Mouse (Mus musculus): ENCODE measurements at regions not wholly inside any gene's neighbourhood (a gene's known extent, or its start where the extent isn't known, plus 50 kb on each side); places are given as distances from the start of the nearest gene placed in this dataset.

- Histone ChIP-seq H3K9me3 (replicated peaks) (0 out of 2 replicates have a peak, but pooled peaks cover 3% of the 10 kb centered on the region), H3K9ac (no peak overlapping the region), H3K27ac (no peak overlapping the region), H3K4me1 (no peaks in the 10 kb centered on the region), H3K36me3 (no peaks in the 10 kb centered on the region), H3K27me3 (replicated peaks) (no peaks in the 10 kb centered on the region), H3K4me2 (no peak overlapping the region), H3K4me3 (no peak overlapping the region)
- 36% methylated on average over 1 of the region's 1 CpGs for WGBS (ENCODE audit: insufficient replicate concordance)
- no peak for ATAC-seq
Measured at GRCm38 (mm10) chr12:9478201-9478600, 91.7 kb upstream of the Osr1 start.

DNA sequence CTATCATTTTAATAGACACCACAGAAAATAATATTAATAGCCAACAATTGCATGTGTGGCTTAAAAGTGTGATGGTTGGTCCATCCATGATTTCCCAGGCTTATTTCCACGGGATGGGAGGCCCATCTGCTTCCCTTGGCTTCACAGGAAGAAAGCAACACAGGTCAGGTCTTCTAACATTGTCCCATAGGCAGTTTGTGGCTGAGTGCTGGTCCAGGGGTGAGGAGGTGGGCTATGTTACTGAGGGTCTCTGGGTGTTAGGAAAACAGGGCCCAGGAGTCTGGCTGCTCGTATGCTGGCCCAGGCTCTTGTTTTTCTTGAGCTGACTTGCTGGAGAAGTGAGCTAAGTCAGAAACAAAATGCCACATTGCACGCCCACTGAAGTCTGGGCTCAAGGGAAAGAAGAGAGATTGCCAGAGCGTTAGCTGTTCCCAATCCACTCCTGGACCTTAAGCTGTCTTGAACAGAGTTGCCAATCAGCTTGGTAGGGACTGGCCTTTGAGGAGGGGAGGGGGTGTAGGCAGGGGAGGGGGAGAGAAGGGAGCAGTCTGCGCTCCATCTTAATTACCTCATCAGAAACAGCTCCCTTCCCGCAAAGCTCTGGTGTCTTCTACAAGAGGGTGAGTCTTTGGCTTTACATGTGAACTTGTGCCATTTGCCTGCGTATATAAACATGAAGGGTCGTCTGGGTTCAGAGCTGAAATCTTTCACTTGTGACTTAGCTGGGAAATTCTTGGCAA, 82.1 kb upstream of the Osr1 start:
- ATAC-seq = no peak
- Histone ChIP-seq H3K36me3 (no peaks in the 10 kb centered on the region), H3K9me3 (replicated peaks) (no peaks in the 10 kb centered on the region), H3K4me2 (no peak overlapping the region), H3K27ac (no peak overlapping the region), H3K4me1 (no peaks in the 10 kb centered on the region), H3K4me3 (no peak overlapping the region), H3K9ac (no peak overlapping the region), H3K27me3 (replicated peaks) (no peaks in the 10 kb centered on the region)
- WGBS (ENCODE audit: insufficient replicate concordance) = 51% methylated on average over 8 of the region's 8 CpGs

GRCm38 (mm10) chr12:9513926-9514325, 56.0 kb upstream of the Osr1 start:
- H3K9me3 ChIP-seq (replicated peaks) = no peaks in the 10 kb centered on the region
- H3K4me1 ChIP-seq = no peaks in the 10 kb centered on the region
- H3K27ac ChIP-seq = no peak overlapping the region
- no peak overlapping the region for H3K4me3 ChIP-seq
- H3K4me2 ChIP-seq = no peak overlapping the region
- H3K36me3 ChIP-seq = no peaks in the 10 kb centered on the region
- WGBS (ENCODE audit: insufficient replicate concordance) = 69% methylated on average over 5 of the region's 5 CpGs
- no peaks in the 10 kb centered on the region for H3K27me3 ChIP-seq (replicated peaks)
- ATAC-seq = no peak
- H3K9ac ChIP-seq = no peak overlapping the region

DNA sequence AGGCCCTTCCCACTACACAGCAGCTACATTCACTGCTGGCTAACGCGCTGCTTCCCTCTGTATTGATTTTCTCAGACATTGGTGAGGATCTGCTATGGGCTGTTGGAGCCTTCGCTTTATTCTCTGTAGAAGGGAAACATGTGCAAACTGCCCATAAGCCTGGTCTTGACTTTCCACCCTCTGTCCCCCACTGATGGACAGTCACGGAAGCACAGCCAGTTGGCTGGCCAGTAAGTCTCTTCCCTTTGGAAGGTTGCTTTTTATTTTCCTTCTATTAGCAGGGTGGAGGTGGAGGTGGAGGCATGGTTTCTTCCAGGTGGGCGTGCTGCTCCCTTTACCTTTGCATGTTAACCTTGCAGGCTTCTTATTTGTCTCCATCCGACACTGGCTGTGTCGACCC, 51.1 kb upstream of the Osr1 start:
- no peak overlapping the region for H3K9ac ChIP-seq
- H3K27me3 ChIP-seq (replicated peaks) = no peaks in the 10 kb centered on the region
- H3K36me3 ChIP-seq = no peaks in the 10 kb centered on the region
- no peaks in the 10 kb centered on the region for H3K9me3 ChIP-seq (replicated peaks)
- ATAC-seq = no peak
- no peak overlapping the region for H3K4me3 ChIP-seq
- H3K4me2 ChIP-seq = no peak overlapping the region
- 61% methylated on average over 7 of the region's 7 CpGs for WGBS (ENCODE audit: insufficient replicate concordance)
- H3K4me1 ChIP-seq = no peaks in the 10 kb centered on the region
- no peak overlapping the region for H3K27ac ChIP-seq

DNA sequence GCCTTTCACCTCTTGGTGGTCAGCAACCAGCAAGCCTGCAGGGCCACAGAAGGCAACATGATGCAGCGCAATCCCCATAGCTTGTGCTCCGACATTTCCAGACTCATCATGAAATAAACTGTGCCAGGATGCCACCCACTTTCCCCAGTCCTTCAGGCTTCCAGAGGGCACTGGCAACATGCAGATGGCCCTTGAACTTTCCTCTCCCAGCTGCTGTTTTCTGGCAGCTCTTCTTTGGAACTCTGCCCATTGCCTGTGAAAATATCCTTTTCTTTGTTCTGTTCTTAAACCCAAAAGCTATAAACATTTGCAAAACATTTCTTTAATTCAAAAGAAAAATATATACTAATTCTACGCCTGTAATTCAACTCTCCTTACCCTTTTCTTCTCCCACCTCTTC, 50.6 kb upstream of the Osr1 start:
- no peak overlapping the region for H3K4me2 ChIP-seq
- H3K9me3 ChIP-seq (replicated peaks) = no peaks in the 10 kb centered on the region
- no peaks in the 10 kb centered on the region for H3K27me3 ChIP-seq (replicated peaks)
- H3K27ac ChIP-seq = no peak overlapping the region
- H3K4me1 ChIP-seq = no peaks in the 10 kb centered on the region
- H3K4me3 ChIP-seq = no peak overlapping the region
- WGBS (ENCODE audit: insufficient replicate concordance) = 56% methylated on average over 3 of the region's 3 CpGs
- ATAC-seq = no peak
- no peak overlapping the region for H3K9ac ChIP-seq
- no peaks in the 10 kb centered on the region for H3K36me3 ChIP-seq

All from liver, embryonic 12.5 days (tissue).